Mouse (Mus musculus) cerebellum, adult 2 months (tissue): Measurements from ENCODE around the gene Cox4i2.

Experiments used
- CTCF ChIP-seq: fragments of 200-500 bp; IDR thresholded peaks from 2 replicates; pipeline ENCODE4 v1.5.1; 2011; ENCODE audit warnings: low read depth, mild to moderate bottlenecking, control low read depth, low read length, moderate library complexity, borderline replicate concordance; ENCODE audit not compliant: insufficient read depth
- POLR2A ChIP-seq: fragments of 200-500 bp; IDR thresholded peaks from 2 replicates; pipeline ENCODE4 v1.6.1; 2011; ENCODE audit warnings: low read length, control low read depth, borderline replicate concordance; ENCODE audit not compliant: insufficient read depth

DNA sequence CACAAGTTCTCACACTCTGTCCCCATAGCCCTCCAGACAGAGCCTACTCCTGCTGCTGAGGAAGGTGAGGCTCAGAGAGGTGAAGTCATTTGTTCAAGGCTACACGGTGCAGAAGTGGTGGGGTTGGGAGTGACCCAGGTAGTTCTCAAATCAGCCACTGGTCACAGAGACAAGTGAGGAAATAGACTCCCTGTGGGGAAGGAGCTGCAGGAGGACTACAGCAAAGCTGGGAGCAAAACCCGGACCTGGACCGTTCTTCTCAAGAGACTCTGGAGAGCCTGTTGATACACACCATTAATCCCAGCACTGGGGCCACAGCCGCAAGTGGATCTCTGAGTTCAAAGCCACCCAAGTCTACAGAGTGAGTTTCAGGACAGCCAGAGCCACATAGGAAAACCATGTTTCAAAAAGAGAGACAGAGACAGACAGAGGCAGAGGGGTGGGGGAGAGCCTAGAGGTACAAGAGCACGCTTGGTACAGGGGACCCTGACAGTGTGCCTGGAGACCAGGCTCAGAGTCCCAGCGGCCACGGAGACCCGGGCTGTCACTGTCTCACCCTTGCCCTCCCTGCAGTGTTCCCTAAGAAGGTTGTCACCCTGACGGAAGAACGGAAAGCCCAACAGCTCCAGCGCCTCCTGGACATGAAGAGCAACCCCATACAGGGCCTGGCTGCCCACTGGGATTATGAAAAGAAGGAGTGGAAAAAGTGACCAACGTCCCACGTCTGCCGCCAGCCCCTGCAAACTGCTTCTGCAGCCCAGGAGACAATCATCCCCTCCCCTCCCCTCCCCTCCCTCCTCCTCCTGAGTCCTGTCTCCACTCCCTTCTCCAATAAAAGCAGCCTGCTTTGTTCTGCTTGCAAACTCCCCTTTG, 10.4 kb downstream of the Cox4i2 start:
- no peak for TF ChIP-seq CTCF
- no peak for TF ChIP-seq POLR2A
